Mouse (Mus musculus) kidney, postnatal 0 days (tissue): Measurements from ENCODE around the gene Wdr70. TPM values are rescaled to one million over a fixed set of nuclear protein-coding genes. Genes with fewer than 3 reads are reported as not detected.
A peak's percentile ranks its signal among the peaks of the same experiment; 100 is the strongest.

Source experiments
- ATAC-seq: fragments of 200-750 bp; cut with Nextera tagmentation; replicated peaks from 2 replicates; pipeline ENCODE4 v1.8.0; 2017; ENCODE audit warnings: low read depth, moderate number of reproducible peaks, moderate TSS enrichment, moderate library complexity; ENCODE audit not compliant: low FRiP score
- DNase-seq: peaks from one replicate; pipeline ENCODE4 v3.0.0-alpha.2; 2016; ENCODE audit warnings: low spot score
- H3K27ac ChIP-seq: fragments of 300-500 bp; sonication (generic); 2 replicates; pipeline ENCODE4 v1.5.1; 2014; ENCODE audit warnings: mild to moderate bottlenecking
- H3K27me3 ChIP-seq: fragments of 300-500 bp; sonication (generic); 2 replicates; pipeline ENCODE4 v1.6.1; 2014; ENCODE audit warnings: low read length, mixed read lengths; ENCODE audit not compliant: insufficient read depth
- H3K36me3 ChIP-seq: fragments of 300-500 bp; sonication (generic); 2 replicates; pipeline ENCODE4 v1.6.1; 2014; ENCODE audit warnings: low read length, mixed read lengths; ENCODE audit not compliant: insufficient read depth
- H3K4me1 ChIP-seq: fragments of 300-500 bp; sonication (generic); replicated peaks from 2 replicates; pipeline ENCODE4 v1.6.1; 2014; ENCODE audit warnings: antibody characterized with exemption, low read length, mixed read lengths; ENCODE audit not compliant: insufficient read depth
- H3K4me2 ChIP-seq: fragments of 300-500 bp; sonication (generic); 2 replicates; pipeline ENCODE4 v1.6.1; 2014; ENCODE audit warnings: mild to moderate bottlenecking, low read length, moderate library complexity, mixed read lengths
- H3K4me3 ChIP-seq: fragments of 300-500 bp; sonication (generic); replicated peaks from 2 replicates; pipeline ENCODE4 v1.5.1; 2014; ENCODE audit warnings: low read depth, low read length
- H3K9ac ChIP-seq: fragments of 300-500 bp; sonication (generic); 2 replicates; pipeline ENCODE4 v1.6.1; 2014; ENCODE audit warnings: low read depth, low read length
- H3K9me3 ChIP-seq: fragments of 300-500 bp; sonication (generic); replicated peaks from 2 replicates; pipeline ENCODE4 v1.6.1; 2016; ENCODE audit warnings: low read length, inconsistent platforms, mixed read lengths
- CTCF ChIP-seq: IDR thresholded peaks from 2 replicates; pipeline ENCODE4 v1.5.1; 2016; ENCODE audit warnings: antibody characterized with exemption, low read depth, mild to moderate bottlenecking, moderate library complexity
- WGBS: fragments of 180-500 bp; shearing (Covaris S2); extraction: QIAGEN DNeasy Blood & Tissue Kit; methylation state at CpG from one replicate; pipeline ENCODE4 v1.1.7; 2014; 5-methylcytosine and 5-hydroxymethylcytosine counted together
- polyA plus RNA-seq: library from polyadenylated mRNA; unstranded; fragments of >200 nt; fragmentation: Nextera tagmentation; extraction: Ambion mirVana; gene quantifications from 2 replicates; pipeline ENCODE4 v1.2.1, GENCODE M21; 2015

The Wdr70 gene
- polyA plus RNA-seq, 1 experiment from 2014 or later = 39.5 TPM

DNA sequence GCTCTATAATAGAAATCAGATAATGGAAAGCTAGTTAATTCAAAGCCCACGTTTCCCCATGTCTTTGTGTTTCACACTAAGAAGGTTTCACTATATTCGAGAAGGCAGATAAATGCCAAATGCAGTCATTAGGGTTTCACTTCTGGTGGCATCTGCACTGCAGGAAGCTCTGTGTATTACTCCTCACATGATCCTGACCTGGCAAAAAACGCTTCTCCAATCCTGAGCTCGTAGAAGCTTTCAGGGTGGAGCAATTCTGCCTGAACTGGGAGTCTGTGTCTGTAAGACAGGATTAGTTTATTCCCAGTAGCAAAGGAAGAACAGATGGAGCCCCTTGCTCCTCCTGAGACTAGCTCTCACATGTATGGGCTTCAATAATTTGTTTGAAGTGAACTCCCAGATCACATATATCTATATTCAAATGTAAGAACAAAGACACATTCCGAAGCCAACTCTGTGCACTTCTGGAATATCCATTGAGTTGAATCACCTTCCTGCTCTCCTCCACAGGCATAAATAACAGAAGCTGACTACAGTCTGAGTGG lies 192.4 kb downstream of the Wdr70 start:
- DNase-seq = no peak
- ATAC-seq = no peak
- Histone ChIP-seq H3K36me3 (no peaks in the 10 kb centered on the region), H3K27me3 (no peaks in the 10 kb centered on the region), H3K27ac (no peak overlapping the region), H3K4me2 (no peak overlapping the region), H3K4me3 (no peak overlapping the region), H3K9ac (no peak overlapping the region), H3K4me1 (no peaks in the 10 kb centered on the region), H3K9me3 (no peaks in the 10 kb centered on the region)
- 79% methylated on average over 5 of the region's 5 CpGs for WGBS
- TF ChIP-seq CTCF = no peak

DNA sequence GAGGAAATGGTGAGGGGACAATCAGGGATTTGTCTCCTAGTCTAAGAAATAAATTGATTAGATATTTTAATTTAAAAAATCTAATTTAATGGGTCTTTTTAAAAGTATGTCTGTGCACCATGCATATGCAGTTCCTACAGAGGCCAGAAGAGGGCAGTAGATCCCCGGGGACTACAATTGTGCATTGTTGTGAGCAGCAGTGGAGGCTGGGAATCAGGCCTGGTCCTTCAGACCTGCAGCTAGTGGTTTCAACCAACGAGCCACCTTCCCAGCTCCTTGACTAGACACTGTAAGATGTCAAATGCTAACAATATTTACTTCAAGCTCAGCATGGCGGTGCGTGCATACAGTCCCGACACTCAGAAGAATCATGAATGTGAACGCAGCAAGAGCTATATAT lies 199.7 kb downstream of the Wdr70 start:
- DNase-seq = no peak
- 97% methylated on average over 6 of the region's 6 CpGs for WGBS
- Histone ChIP-seq H3K27me3 (no peaks in the 10 kb centered on the region), H3K27ac (no peak overlapping the region), H3K4me1 (no peaks in the 10 kb centered on the region), H3K4me2 (no peak overlapping the region), H3K9me3 (no peaks in the 10 kb centered on the region), H3K4me3 (no peak overlapping the region), H3K9ac (no peak overlapping the region), H3K36me3 (no peaks in the 10 kb centered on the region)
- peak; percentile 51 for TF ChIP-seq CTCF
- ATAC-seq = no peak

GRCm38 (mm10) chr15:7891547-7892282 lies 207.3 kb downstream of the Wdr70 start:
- ATAC-seq = no peak
- WGBS = 26% methylated on average over 9 of the region's 9 CpGs
- Histone ChIP-seq H3K36me3 (no peaks in the 10 kb centered on the region), H3K4me2 (no peak overlapping the region), H3K4me3 (no peak overlapping the region), H3K27ac (no peak overlapping the region), H3K4me1 (peaks cover 2% of the 10 kb centered on the region; the same call in 1 of the 2 replicates), H3K9me3 (no peaks in the 10 kb centered on the region), H3K27me3 (no peaks in the 10 kb centered on the region), H3K9ac (no peak overlapping the region)
- no peak for TF ChIP-seq CTCF
- DNase-seq = peak; percentile 51

- 70% methylated on average over 5 of the region's 5 CpGs for WGBS
- Histone ChIP-seq H3K36me3 (no peaks in the 10 kb centered on the region), H3K9me3 (no peaks in the 10 kb centered on the region), H3K27ac (no peak overlapping the region), H3K4me1 (peaks cover 2% of the 10 kb centered on the region; the same call in 1 of the 2 replicates), H3K4me3 (no peak overlapping the region), H3K9ac (no peak overlapping the region), H3K4me2 (no peak overlapping the region), H3K27me3 (no peaks in the 10 kb centered on the region)
- DNase-seq (no peak), ATAC-seq (no peak)
- TF ChIP-seq CTCF = no peak
Observed at GRCm38 (mm10) chr15:7890286-7890685, 208.7 kb downstream of the Wdr70 start.

DNA sequence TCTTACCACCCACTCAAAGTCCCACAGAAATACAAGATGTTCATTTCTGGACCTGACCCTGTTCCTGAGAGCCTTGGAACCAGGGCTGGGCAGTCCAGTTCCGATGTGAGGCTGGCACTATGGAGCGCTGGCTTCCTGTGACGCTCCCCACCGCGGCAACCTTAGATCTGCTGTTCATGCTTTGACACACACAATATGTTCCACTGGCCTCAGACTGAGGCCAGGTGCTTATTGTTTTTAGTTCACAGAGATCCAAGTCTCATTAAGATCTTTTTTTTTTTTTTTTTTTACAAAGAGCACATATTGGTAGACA lies 209.7 kb downstream of the Wdr70 start:
- 45% methylated on average over 5 of the region's 5 CpGs for WGBS
- DNase-seq = no peak

GRCm38 (mm10) chr15:7888617-7889361 lies 210.2 kb downstream of the Wdr70 start:
- Histone ChIP-seq H3K4me1 (peaks cover 2% of the 10 kb centered on the region; the same call in 1 of the 2 replicates), H3K9me3 (no peaks in the 10 kb centered on the region), H3K27me3 (no peaks in the 10 kb centered on the region), H3K4me2 (no peak overlapping the region), H3K9ac (no peak overlapping the region), H3K36me3 (no peaks in the 10 kb centered on the region), H3K4me3 (no peak overlapping the region), H3K27ac (no peak overlapping the region)
- WGBS = 77% methylated on average over 8 of the region's 8 CpGs
- ATAC-seq (peak; percentile 62), DNase-seq (peak; percentile 79)
- TF ChIP-seq CTCF = no peak

More for the DNA sequence above, 209.7 kb downstream of the Wdr70 start:
- peak; percentile 71 for ATAC-seq
- H3K9ac ChIP-seq = no peak overlapping the region
- no peaks in the 10 kb centered on the region for H3K36me3 ChIP-seq
- no peak overlapping the region for H3K4me2 ChIP-seq
- TF ChIP-seq CTCF = no peak
- H3K4me3 ChIP-seq = no peak overlapping the region
- H3K27ac ChIP-seq = no peak overlapping the region
- H3K9me3 ChIP-seq = no peaks in the 10 kb centered on the region
- peaks cover 2% of the 10 kb centered on the region; the same call in 1 of the 2 replicates for H3K4me1 ChIP-seq
- H3K27me3 ChIP-seq = no peaks in the 10 kb centered on the region
